Mouse (Mus musculus): ENCODE data around the gene Otulin. TPM values are rescaled to one million over a fixed set of nuclear protein-coding genes. Genes with fewer than 3 reads are reported as not detected.

The Otulin gene
- polyA plus RNA-seq, 1 experiment from 2014 or later, result 28.1 TPM

DNA sequence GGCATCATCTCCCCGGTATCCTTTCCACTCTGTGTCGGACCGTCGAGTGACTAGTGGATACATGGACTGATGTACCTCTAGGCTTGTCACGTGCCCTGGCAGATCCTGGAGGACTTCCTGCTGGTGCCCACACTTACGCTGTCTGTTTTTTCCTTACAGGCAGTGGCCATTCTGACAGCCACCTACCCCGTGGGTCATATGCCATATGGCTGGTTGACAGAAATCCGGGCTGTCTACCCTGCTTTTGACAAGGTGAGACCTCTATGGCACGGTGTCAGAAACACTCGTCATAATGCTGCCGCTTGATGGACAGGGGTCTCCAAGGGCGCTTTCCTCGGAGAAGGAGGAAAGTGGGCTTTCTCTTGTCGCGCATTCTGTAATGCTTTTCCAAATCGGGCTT, 63.1 kb downstream of the Otulin start:
- no peak for DNase-seq (ENCODE audit: low spot score)
- no peaks in the 10 kb centered on the region for H3K9me3 ChIP-seq
- no peaks in the 10 kb centered on the region for H3K4me1 ChIP-seq (replicated peaks)
- H3K27me3 ChIP-seq (ENCODE audit: insufficient read depth, poor library complexity, severe bottlenecking), result no peaks in the 10 kb centered on the region
- no peak overlapping the region for H3K27ac ChIP-seq
- peaks cover 53% of the 10 kb centered on the region for H3K36me3 ChIP-seq
- 85% methylated on average over 16 of the region's 16 CpGs for WGBS
- no peak overlapping the region for H3K4me3 ChIP-seq

- peaks cover 41% of the 10 kb centered on the region for H3K36me3 ChIP-seq
- DNase-seq (ENCODE audit: low spot score), result no peak
- H3K4me3 ChIP-seq, result no peak overlapping the region
- WGBS, result 91% methylated on average over 10 of the region's 10 CpGs
- no peaks in the 10 kb centered on the region for H3K9me3 ChIP-seq
- no peaks in the 10 kb centered on the region for H3K27me3 ChIP-seq (ENCODE audit: insufficient read depth, poor library complexity, severe bottlenecking)
- H3K4me1 ChIP-seq (replicated peaks), result no peaks in the 10 kb centered on the region
- no peak overlapping the region for H3K27ac ChIP-seq
These were observed 64.8 kb downstream of the Otulin start for GRCm38 (mm10) chr15:27565626-27566185.

GRCm38 (mm10) chr15:27564106-27565100, 66.1 kb downstream of the Otulin start:
- 0 out of 2 replicates have a peak, but pooled peaks cover under 1% of the 10 kb centered on the region for H3K4me1 ChIP-seq (replicated peaks)
- no peaks in the 10 kb centered on the region for H3K9me3 ChIP-seq
- no peak overlapping the region for H3K4me3 ChIP-seq
- no peak overlapping the region for H3K27ac ChIP-seq
- no peak for DNase-seq (ENCODE audit: low spot score)
- WGBS, result 91% methylated on average over 14 of the region's 14 CpGs
- no peaks in the 10 kb centered on the region for H3K27me3 ChIP-seq (ENCODE audit: insufficient read depth, poor library complexity, severe bottlenecking)
- H3K36me3 ChIP-seq, result peaks cover 40% of the 10 kb centered on the region

DNA sequence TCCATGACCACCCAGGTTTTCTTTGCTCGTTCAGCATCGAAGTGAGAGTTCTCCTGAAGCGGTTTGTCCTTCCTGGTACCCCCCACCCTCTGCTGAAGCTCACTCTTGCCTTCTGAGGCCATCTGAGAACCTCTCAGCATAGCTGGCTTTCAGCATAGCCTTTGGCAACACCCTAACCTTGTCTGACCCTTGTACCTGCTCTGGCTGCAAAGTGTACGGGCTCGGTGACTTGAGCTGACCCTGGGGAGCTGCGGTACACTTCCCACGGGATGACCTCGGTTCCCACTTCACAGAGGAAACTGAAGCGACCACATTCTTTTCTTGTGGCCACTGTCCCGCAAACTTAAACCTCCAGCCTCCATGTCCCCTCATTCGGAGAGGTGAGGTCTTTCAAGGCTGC, 70.2 kb downstream of the Otulin start:
- Histone ChIP-seq H3K9me3 (no peaks in the 10 kb centered on the region), H3K27ac (no peak overlapping the region), H3K4me1 (replicated peaks) (peaks cover 14% of the 10 kb centered on the region), H3K4me3 (no peak overlapping the region), H3K36me3 (peaks cover 17% of the 10 kb centered on the region), H3K27me3 (ENCODE audit: insufficient read depth, poor library complexity, severe bottlenecking) (no peaks in the 10 kb centered on the region)
- no peak for DNase-seq (ENCODE audit: low spot score)
- WGBS, result 80% methylated on average over 11 of the region's 11 CpGs

- no peaks in the 10 kb centered on the region for H3K27me3 ChIP-seq (ENCODE audit: insufficient read depth, poor library complexity, severe bottlenecking)
- H3K4me3 ChIP-seq, result no peak overlapping the region
- peaks cover 10% of the 10 kb centered on the region for H3K36me3 ChIP-seq
- peaks cover 14% of the 10 kb centered on the region for H3K4me1 ChIP-seq (replicated peaks)
- H3K27ac ChIP-seq, result no peak overlapping the region
- H3K9me3 ChIP-seq, result no peaks in the 10 kb centered on the region
- 73% methylated on average over 16 of the region's 16 CpGs for WGBS
- no peak for DNase-seq (ENCODE audit: low spot score)
These were observed 71.9 kb downstream of the Otulin start for GRCm38 (mm10) chr15:27558456-27559147.

DNA sequence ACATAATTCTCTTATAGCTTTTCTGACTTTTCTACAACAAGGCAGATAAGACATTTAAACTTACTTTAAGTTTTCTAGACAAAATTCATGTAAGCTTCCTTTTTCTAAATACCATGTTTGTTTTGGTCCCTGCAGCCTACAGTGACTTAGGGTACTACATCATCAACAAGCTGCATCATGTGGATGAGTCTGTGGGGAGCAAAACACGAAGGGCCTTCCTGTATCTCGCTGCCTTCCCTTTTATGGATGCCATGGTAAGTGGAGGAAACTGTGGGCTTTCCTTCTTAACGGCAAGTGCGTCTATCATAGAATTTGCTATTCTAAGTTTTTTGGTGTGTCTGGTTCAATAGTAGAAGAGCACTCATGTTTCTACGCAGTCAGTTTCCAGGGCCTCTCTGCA, 76.9 kb downstream of the Otulin start:
- no peak overlapping the region for H3K27ac ChIP-seq
- H3K36me3 ChIP-seq, result peaks cover 10% of the 10 kb centered on the region
- no peaks in the 10 kb centered on the region for H3K9me3 ChIP-seq
- no peak for DNase-seq (ENCODE audit: low spot score)
- no peaks in the 10 kb centered on the region for H3K27me3 ChIP-seq (ENCODE audit: insufficient read depth, poor library complexity, severe bottlenecking)
- 94% methylated on average over 5 of the region's 5 CpGs for WGBS
- peaks cover 25% of the 10 kb centered on the region for H3K4me1 ChIP-seq (replicated peaks)
- no peak overlapping the region for H3K4me3 ChIP-seq

DNA sequence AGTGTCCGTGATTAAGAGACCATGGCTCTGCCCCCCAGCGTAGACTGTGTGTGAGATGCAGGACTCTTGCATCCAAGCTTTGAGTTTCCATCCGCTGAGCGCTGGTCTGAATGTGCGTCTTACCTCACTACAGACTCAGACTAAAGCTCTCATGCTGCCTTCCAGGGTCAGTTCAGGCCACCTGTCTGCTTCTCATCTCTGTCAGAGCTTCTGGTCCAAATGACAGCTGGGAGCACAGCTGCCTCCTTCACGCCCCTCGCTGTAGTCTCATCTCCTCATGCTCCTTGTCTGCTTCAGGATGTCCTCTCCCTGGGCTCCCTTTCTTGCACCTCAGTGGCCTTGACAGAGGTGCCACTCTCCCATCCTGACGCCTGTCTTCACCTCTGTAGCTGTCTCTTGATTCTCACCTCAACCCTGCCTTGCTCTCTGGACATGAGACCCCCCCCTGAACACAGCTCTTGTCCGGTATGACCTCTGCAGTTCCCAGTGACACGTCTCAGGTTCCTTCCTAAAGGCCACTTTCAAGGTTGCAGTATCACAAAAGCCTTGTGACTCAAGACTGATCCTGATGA, 78.3 kb downstream of the Otulin start:
- no peaks in the 10 kb centered on the region for H3K27me3 ChIP-seq (ENCODE audit: insufficient read depth, poor library complexity, severe bottlenecking)
- no peak for DNase-seq (ENCODE audit: low spot score)
- H3K9me3 ChIP-seq, result no peaks in the 10 kb centered on the region
- H3K27ac ChIP-seq, result no peak overlapping the region
- no peak overlapping the region for H3K4me3 ChIP-seq
- WGBS, result 86% methylated on average over 10 of the region's 10 CpGs
- peaks cover 20% of the 10 kb centered on the region for H3K4me1 ChIP-seq (replicated peaks)
- H3K36me3 ChIP-seq, result peaks cover 1% of the 10 kb centered on the region

DNA sequence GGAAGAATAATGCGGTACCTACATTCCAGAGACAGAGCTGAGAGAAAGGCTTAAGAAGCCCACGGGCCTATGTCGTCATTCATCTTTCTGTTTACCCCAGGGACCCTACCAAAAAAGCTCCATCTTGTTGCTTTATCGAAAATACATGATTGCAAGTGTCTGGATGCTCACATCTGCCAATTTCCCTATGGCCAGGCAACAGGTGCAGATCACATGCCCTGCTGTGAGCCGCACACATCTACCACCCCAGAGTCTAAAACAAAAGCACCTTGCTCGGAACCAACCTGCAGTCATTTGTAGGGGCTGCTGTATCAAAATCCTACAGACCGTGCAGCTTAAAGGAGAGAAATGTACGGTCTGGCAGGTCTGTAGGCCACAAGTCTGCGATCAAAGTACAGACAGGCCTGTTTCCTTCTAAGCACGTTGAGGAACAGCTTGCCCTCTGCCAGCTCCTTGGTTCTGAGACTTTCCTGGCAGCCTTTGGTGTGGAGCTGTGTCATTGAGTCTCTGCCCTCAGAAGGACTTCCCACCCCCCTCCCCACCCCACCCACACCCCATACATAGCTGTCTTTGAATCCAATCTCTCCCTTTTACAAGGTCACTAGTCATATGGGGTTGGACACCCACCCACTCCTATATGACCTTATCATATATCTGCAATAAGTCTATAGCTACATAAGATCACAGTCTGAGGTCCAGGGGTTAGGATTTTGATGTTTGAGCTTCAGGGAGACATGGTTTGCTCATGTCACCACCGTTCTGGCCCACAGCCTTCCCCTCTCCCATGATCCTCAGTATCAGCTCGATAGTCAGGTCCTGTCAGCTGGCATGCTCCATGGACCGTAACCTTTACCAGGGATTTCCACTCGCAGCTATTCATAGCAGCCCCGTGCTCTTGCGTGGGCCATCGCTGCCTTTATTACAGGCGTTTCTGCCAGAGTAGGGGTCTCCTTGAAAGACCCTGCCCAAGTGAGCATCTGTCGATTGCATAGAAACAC, 79.1 kb downstream of the Otulin start:
- no peak for DNase-seq (ENCODE audit: low spot score)
- Histone ChIP-seq H3K36me3 (no peaks in the 10 kb centered on the region), H3K27ac (no peak overlapping the region), H3K4me1 (replicated peaks) (peaks cover 20% of the 10 kb centered on the region), H3K4me3 (no peak overlapping the region), H3K9me3 (no peaks in the 10 kb centered on the region), H3K27me3 (ENCODE audit: insufficient read depth, poor library complexity, severe bottlenecking) (no peaks in the 10 kb centered on the region)
- 87% methylated on average over 19 of the region's 19 CpGs for WGBS

GRCm38 (mm10) chr15:27550358-27550992, 80.0 kb downstream of the Otulin start:
- H3K27ac ChIP-seq, result no peak overlapping the region
- no peaks in the 10 kb centered on the region for H3K36me3 ChIP-seq
- WGBS, result 55% methylated on average over 9 of the region's 9 CpGs
- H3K9me3 ChIP-seq, result no peaks in the 10 kb centered on the region
- H3K4me1 ChIP-seq (replicated peaks), result peaks cover 20% of the 10 kb centered on the region
- no peak overlapping the region for H3K4me3 ChIP-seq
- DNase-seq (ENCODE audit: low spot score), result no peak
- H3K27me3 ChIP-seq (ENCODE audit: insufficient read depth, poor library complexity, severe bottlenecking), result no peaks in the 10 kb centered on the region

GRCm38 (mm10) chr15:27549878-27550277, 80.6 kb downstream of the Otulin start:
- H3K4me1 ChIP-seq (replicated peaks), result peaks cover 20% of the 10 kb centered on the region
- H3K27me3 ChIP-seq (ENCODE audit: insufficient read depth, poor library complexity, severe bottlenecking), result no peaks in the 10 kb centered on the region
- no peak overlapping the region for H3K27ac ChIP-seq
- no peak for DNase-seq (ENCODE audit: low spot score)
- 82% methylated on average over 7 of the region's 7 CpGs for WGBS
- no peaks in the 10 kb centered on the region for H3K9me3 ChIP-seq
- no peaks in the 10 kb centered on the region for H3K36me3 ChIP-seq
- no peak overlapping the region for H3K4me3 ChIP-seq

GRCm38 (mm10) chr15:27549071-27549470, 81.4 kb downstream of the Otulin start:
- Histone ChIP-seq H3K27ac (no peak overlapping the region), H3K4me3 (no peak overlapping the region), H3K9me3 (no peaks in the 10 kb centered on the region), H3K36me3 (no peaks in the 10 kb centered on the region), H3K27me3 (ENCODE audit: insufficient read depth, poor library complexity, severe bottlenecking) (no peaks in the 10 kb centered on the region), H3K4me1 (replicated peaks) (peaks cover 20% of the 10 kb centered on the region)
- WGBS, result 82% methylated on average over 10 of the region's 10 CpGs
- no peak for DNase-seq (ENCODE audit: low spot score)

Data from hindbrain, embryonic 10.5 days (tissue).